Mouse (Mus musculus): ENCODE data around the gene Rgs7.

Gene Rgs7

GRCm38 (mm10) chr1:175307604-175308003 lies 184.7 kb downstream of the Rgs7 start:
- no peak for DNase-seq (ENCODE audit: low spot score)

GRCm38 (mm10) chr1:175300895-175301294 lies 191.4 kb downstream of the Rgs7 start:
- no peak for DNase-seq (ENCODE audit: low spot score)

GRCm38 (mm10) chr1:175300404-175300803 lies 191.9 kb downstream of the Rgs7 start:
- no peak for DNase-seq (ENCODE audit: low spot score)

- DNase-seq (ENCODE audit: low spot score): no peak
Measured at GRCm38 (mm10) chr1:175299603-175300397, 192.5 kb downstream of the Rgs7 start.

GRCm38 (mm10) chr1:175296906-175297305 lies 195.4 kb downstream of the Rgs7 start:
- no peak for DNase-seq (ENCODE audit: low spot score)

GRCm38 (mm10) chr1:175290072-175290471 lies 202.2 kb downstream of the Rgs7 start:
- DNase-seq (ENCODE audit: low spot score): no peak

- no peak for DNase-seq (ENCODE audit: low spot score)
Measured at GRCm38 (mm10) chr1:175262341-175262740, 230.0 kb downstream of the Rgs7 start.

- no peak for DNase-seq (ENCODE audit: low spot score)
Measured at GRCm38 (mm10) chr1:175259374-175259773, 232.9 kb downstream of the Rgs7 start.

GRCm38 (mm10) chr1:175255224-175255623 lies 237.1 kb downstream of the Rgs7 start:
- DNase-seq (ENCODE audit: low spot score): no peak

GRCm38 (mm10) chr1:175254724-175255123 lies 237.6 kb downstream of the Rgs7 start:
- no peak for DNase-seq (ENCODE audit: low spot score)

GRCm38 (mm10) chr1:175242135-175242534 lies 250.2 kb downstream of the Rgs7 start:
- DNase-seq (ENCODE audit: low spot score): no peak

- no peak for DNase-seq (ENCODE audit: low spot score)
Measured at GRCm38 (mm10) chr1:175240137-175240536, 252.2 kb downstream of the Rgs7 start.

- DNase-seq (ENCODE audit: low spot score): no peak
Measured at GRCm38 (mm10) chr1:175221593-175222500, 270.5 kb downstream of the Rgs7 start.

GRCm38 (mm10) chr1:175219563-175219962 lies 272.7 kb downstream of the Rgs7 start:
- no peak for DNase-seq (ENCODE audit: low spot score)

GRCm38 (mm10) chr1:175207004-175207403 lies 285.3 kb downstream of the Rgs7 start:
- DNase-seq (ENCODE audit: low spot score): no peak

GRCm38 (mm10) chr1:175205633-175206032 lies 286.7 kb downstream of the Rgs7 start:
- no peak for DNase-seq (ENCODE audit: low spot score)

GRCm38 (mm10) chr1:175203544-175203943 lies 288.8 kb downstream of the Rgs7 start:
- DNase-seq (ENCODE audit: low spot score): no peak

- no peak for DNase-seq (ENCODE audit: low spot score)
Measured at GRCm38 (mm10) chr1:175202902-175203301, 289.4 kb downstream of the Rgs7 start.

- no peak for DNase-seq (ENCODE audit: low spot score)
Measured at GRCm38 (mm10) chr1:175198881-175199280, 293.4 kb downstream of the Rgs7 start.

- DNase-seq (ENCODE audit: low spot score): no peak
Measured at GRCm38 (mm10) chr1:175195806-175196205, 296.5 kb downstream of the Rgs7 start.

- DNase-seq (ENCODE audit: low spot score): no peak
Measured at GRCm38 (mm10) chr1:175188186-175188585, 304.1 kb downstream of the Rgs7 start.

GRCm38 (mm10) chr1:175185211-175185610 lies 307.1 kb downstream of the Rgs7 start:
- no peak for DNase-seq (ENCODE audit: low spot score)

- DNase-seq (ENCODE audit: low spot score): no peak
Measured at GRCm38 (mm10) chr1:175184736-175185135, 307.6 kb downstream of the Rgs7 start.
